Mouse (Mus musculus): ENCODE data around the gene Wwox.
A peak's percentile ranks its signal among the peaks of the same experiment; 100 is the strongest.

The Wwox gene

GRCm38 (mm10) chr8:114759621-114760020 lies 320.2 kb downstream of the Wwox start:
- DNase-seq: no peak

GRCm38 (mm10) chr8:114768536-114768935 lies 329.1 kb downstream of the Wwox start:
- no peak for DNase-seq

- peak; percentile 72 to 77 for DNase-seq
Observed at GRCm38 (mm10) chr8:114770856-114771776, 331.7 kb downstream of the Wwox start.

GRCm38 (mm10) chr8:114772276-114772849 lies 332.9 kb downstream of the Wwox start:
- no peak for DNase-seq

GRCm38 (mm10) chr8:114773461-114774414 lies 334.3 kb downstream of the Wwox start:
- DNase-seq: peak; percentile 89 to 90

- DNase-seq: no peak
Observed at GRCm38 (mm10) chr8:114774415-114774775, 334.9 kb downstream of the Wwox start.

- DNase-seq: no peak
Observed at GRCm38 (mm10) chr8:114775543-114775942, 336.1 kb downstream of the Wwox start.

- DNase-seq: no peak
Observed at GRCm38 (mm10) chr8:114776696-114777095, 337.2 kb downstream of the Wwox start.

GRCm38 (mm10) chr8:114777271-114777980 lies 338.0 kb downstream of the Wwox start:
- DNase-seq: peak; percentile 72 to 73

- DNase-seq: no peak
Observed at GRCm38 (mm10) chr8:114779002-114779401, 339.5 kb downstream of the Wwox start.

GRCm38 (mm10) chr8:114783321-114783720 lies 343.9 kb downstream of the Wwox start:
- DNase-seq: peak; percentile 19 to 51

GRCm38 (mm10) chr8:114785834-114786233 lies 346.4 kb downstream of the Wwox start:
- DNase-seq: no peak

- DNase-seq: no peak
Observed at GRCm38 (mm10) chr8:114789616-114790015, 350.2 kb downstream of the Wwox start.

GRCm38 (mm10) chr8:114790754-114791153 lies 351.3 kb downstream of the Wwox start:
- no peak for DNase-seq

- peak; percentile 45 to 74 for DNase-seq
Observed at GRCm38 (mm10) chr8:114793682-114794081, 354.2 kb downstream of the Wwox start.

GRCm38 (mm10) chr8:114801428-114802134 lies 362.1 kb downstream of the Wwox start:
- DNase-seq: no peak

- DNase-seq: no peak
Observed at GRCm38 (mm10) chr8:114803113-114803512, 363.7 kb downstream of the Wwox start.

GRCm38 (mm10) chr8:114806826-114807420 lies 367.5 kb downstream of the Wwox start:
- DNase-seq: no peak

GRCm38 (mm10) chr8:114807676-114808426 lies 368.4 kb downstream of the Wwox start:
- DNase-seq: no peak

GRCm38 (mm10) chr8:114810470-114810869 lies 371.0 kb downstream of the Wwox start:
- no peak for DNase-seq

Data from kidney, postnatal 25 days (tissue).